Mouse (Mus musculus) myocyte (in vitro differentiated cells): ENCODE measurements around the gene Lpar3. TPM values are rescaled to one million over a fixed set of nuclear protein-coding genes. Genes with fewer than 3 reads are reported as not detected.

Experiments
- H3K27me3 ChIP-seq: one replicate; pipeline ENCODE4 v1.6.1; 2011; ENCODE audit not compliant: control insufficient read depth, insufficient read depth, insufficient read length
- H3K36me3 ChIP-seq: one replicate; pipeline ENCODE4 v1.6.1; 2011; ENCODE audit not compliant: control insufficient read depth, insufficient read depth
- H3K4me2 ChIP-seq: one replicate; pipeline ENCODE4 v1.6.1; 2011; ENCODE audit warnings: low read depth, control low read depth
- H3K4me3 ChIP-seq: one replicate; pipeline ENCODE4 v1.5.1; 2011; ENCODE audit warnings: mild to moderate bottlenecking, control low read depth, moderate library complexity
- H3K79me2 ChIP-seq: one replicate; pipeline ENCODE4 v1.6.1; 2011; ENCODE audit not compliant: control insufficient read depth, insufficient read depth
- H3ac ChIP-seq: one replicate; pipeline ENCODE4 v1.6.1; 2011; ENCODE audit not compliant: control insufficient read depth, insufficient read length
- CEBPB ChIP-seq: IDR thresholded peaks from 2 replicates; pipeline ENCODE4 v1.6.1; 2011; ENCODE audit warnings: mild to moderate bottlenecking, moderate library complexity; ENCODE audit not compliant: poor library complexity, insufficient read depth, severe bottlenecking
- E2F4 ChIP-seq: IDR thresholded peaks from one replicate; pipeline ENCODE4 v1.6.1; 2011; ENCODE audit warnings: mild to moderate bottlenecking, control low read depth, moderate library complexity; ENCODE audit not compliant: insufficient read depth
- MAX ChIP-seq: IDR thresholded peaks from one replicate; pipeline ENCODE4 v1.6.1; 2011; ENCODE audit warnings: low read depth, mild to moderate bottlenecking, control low read depth
- MYOD1 ChIP-seq, 3 experiments: IDR thresholded peaks; one replicate each; pipeline ENCODE4 v1.6.1; 2011; ENCODE audit warnings: control low read depth in 2 of 3, low read depth in 2 of 3, mild to moderate bottlenecking in 2 of 3, moderate library complexity in 1 of 3; ENCODE audit not compliant: insufficient read length in 2 of 3, control insufficient read depth in 1 of 3
- MYOG ChIP-seq, 3 experiments: IDR thresholded peaks; one replicate each; pipeline ENCODE4 v1.6.1; 2011; ENCODE audit warnings: control low read depth in 2 of 3, low read depth in 2 of 3, mild to moderate bottlenecking in 2 of 3; ENCODE audit not compliant: insufficient read length in 2 of 3, control insufficient read depth in 1 of 3, insufficient read depth in 1 of 3
- POLR2A ChIP-seq: IDR thresholded peaks from one replicate; pipeline ENCODE4 v1.6.1; 2011; ENCODE audit warnings: low read depth, mild to moderate bottlenecking, control low read depth, moderate library complexity; ENCODE audit not compliant: insufficient read length
- POLR2AphosphoS2 ChIP-seq: IDR thresholded peaks from one replicate; pipeline ENCODE4 v1.6.1; 2011; ENCODE audit warnings: low read depth, control low read depth; ENCODE audit not compliant: insufficient read length
- REST ChIP-seq: IDR thresholded peaks from one replicate; pipeline ENCODE4 v1.6.1; 2011; ENCODE audit warnings: mild to moderate bottlenecking, control low read depth, moderate library complexity; ENCODE audit not compliant: insufficient read depth, insufficient read length
- SRF ChIP-seq: IDR thresholded peaks from one replicate; pipeline ENCODE4 v1.6.1; 2011; ENCODE audit warnings: low read depth; ENCODE audit not compliant: control insufficient read depth, insufficient read length
- TCF12 ChIP-seq: IDR thresholded peaks from one replicate; pipeline ENCODE4 v1.6.1; 2011; ENCODE audit warnings: mild to moderate bottlenecking, control low read depth; ENCODE audit not compliant: poor library complexity, insufficient read depth, severe bottlenecking
- TCF3 ChIP-seq: IDR thresholded peaks from one replicate; pipeline ENCODE4 v1.6.1; 2011; ENCODE audit warnings: low read depth, control low read depth; ENCODE audit not compliant: insufficient read length
- USF1 ChIP-seq: IDR thresholded peaks from one replicate; pipeline ENCODE4 v1.6.1; 2011; ENCODE audit warnings: low read depth, mild to moderate bottlenecking, control low read depth, moderate library complexity
- polyA plus RNA-seq: library from polyadenylated mRNA; unstranded; fragments of >200 nt; fragmentation: generic; extraction: Trizol; gene quantifications from one replicate; pipeline ENCODE4 v1.2.1, GENCODE M21; 2012; ENCODE audit warnings: missing spikeins

The Lpar3 gene
- polyA plus RNA-seq, 1 experiment: 0.22 TPM

DNA sequence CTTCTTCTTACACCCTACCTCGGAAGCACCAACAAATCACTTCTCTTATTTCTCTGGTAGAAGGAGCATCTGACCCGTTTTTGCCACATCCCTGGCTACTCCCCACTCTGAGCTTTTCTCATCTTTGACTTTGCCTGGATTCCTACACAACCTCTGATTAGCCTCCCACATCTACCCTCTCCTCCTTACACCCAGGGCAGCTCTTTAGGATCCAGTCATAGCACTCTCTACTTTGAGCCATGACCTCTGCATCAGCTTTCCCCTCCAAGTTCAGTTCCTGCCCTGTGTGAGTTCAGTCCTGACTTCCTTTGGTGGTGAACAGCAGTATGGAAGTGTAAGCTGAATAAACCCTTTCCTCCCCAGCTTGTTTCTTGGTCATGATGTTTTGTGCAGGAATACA is 87.1 kb downstream of the Lpar3 start:
- Histone ChIP-seq H3ac (no peak overlapping the region), H3K27me3 (no peaks in the 10 kb centered on the region), H3K79me2 (no peaks in the 10 kb centered on the region), H3K4me2 (peak overlapping the region; percentile 74), H3K4me3 (no peak overlapping the region), H3K36me3 (no peaks in the 10 kb centered on the region)
- TF ChIP-seq TCF3 (no peak), MAX (no peak), CEBPB (no peak), TCF12 (no peak), USF1 (no peak), POLR2A (no peak), REST (no peak), SRF (no peak)

- Histone ChIP-seq H3K4me3 (no peak overlapping the region), H3K79me2 (no peaks in the 10 kb centered on the region), H3K27me3 (no peaks in the 10 kb centered on the region), H3ac (no peak overlapping the region), H3K4me2 (no peak overlapping the region), H3K36me3 (no peaks in the 10 kb centered on the region)
- TF ChIP-seq SRF (no peak), E2F4 (no peak), MAX (no peak), MYOG (IDR thresholded peaks at IDR 0.05; ENCODE audit: control insufficient read depth in 1 of 3, insufficient read depth in 1 of 3, insufficient read length in 2 of 3, low read depth in 2 of 3) (no peak), REST (no peak), TCF12 (no peak), USF1 (no peak), TCF3 (no peak)
These were observed 88.8 kb downstream of the Lpar3 start for GRCm38 (mm10) chr3:146309586-146309985.

GRCm38 (mm10) chr3:146311121-146311538 is 90.4 kb downstream of the Lpar3 start:
- peak overlapping the region; percentile 69 for H3K4me2 ChIP-seq
- TF ChIP-seq TCF3 (peak; percentile 54), E2F4 (no peak), POLR2AphosphoS2 (no peak), POLR2A (no peak), USF1 (no peak), MYOG (IDR thresholded peaks at IDR 0.05; ENCODE audit: control insufficient read depth in 1 of 3, insufficient read depth in 1 of 3, insufficient read length in 2 of 3, low read depth in 2 of 3) (peak; percentile 65 to 95 (median 72)), TCF12 (peak; percentile 76), REST (no peak), SRF (no peak), CEBPB (no peak), MYOD1 (IDR thresholded peaks at IDR 0.05; ENCODE audit: control insufficient read depth in 1 of 3, insufficient read length in 2 of 3, low read depth in 2 of 3) (peak; percentile 84 to 95 (median 93))
- H3K4me3 ChIP-seq: no peak overlapping the region
- H3K36me3 ChIP-seq: no peaks in the 10 kb centered on the region
- H3K27me3 ChIP-seq: no peaks in the 10 kb centered on the region
- no peak overlapping the region for H3ac ChIP-seq
- H3K79me2 ChIP-seq: no peaks in the 10 kb centered on the region

- no peaks in the 10 kb centered on the region for H3K36me3 ChIP-seq
- no peak for TF ChIP-seq CEBPB
- TF ChIP-seq POLR2A: no peak
- peak in 2 of 3 experiments; percentile 7 to 31 for TF ChIP-seq MYOD1 (IDR thresholded peaks at IDR 0.05; ENCODE audit: control insufficient read depth in 1 of 3, insufficient read length in 2 of 3, low read depth in 2 of 3)
- no peak overlapping the region for H3K4me2 ChIP-seq
- H3K4me3 ChIP-seq: no peak overlapping the region
- no peaks in the 10 kb centered on the region for H3K27me3 ChIP-seq
- H3ac ChIP-seq: no peak overlapping the region
- H3K79me2 ChIP-seq: no peaks in the 10 kb centered on the region
These were observed 94.7 kb downstream of the Lpar3 start for GRCm38 (mm10) chr3:146315414-146315813.

GRCm38 (mm10) chr3:146316293-146316692 is 95.5 kb downstream of the Lpar3 start:
- Histone ChIP-seq H3K4me2 (no peak overlapping the region), H3K27me3 (no peaks in the 10 kb centered on the region), H3ac (no peak overlapping the region), H3K36me3 (no peaks in the 10 kb centered on the region), H3K4me3 (no peak overlapping the region), H3K79me2 (no peaks in the 10 kb centered on the region)
- TF ChIP-seq TCF12 (no peak), SRF (no peak), REST (no peak), MAX (no peak), MYOD1 (IDR thresholded peaks at IDR 0.05; ENCODE audit: control insufficient read depth in 1 of 3, insufficient read length in 2 of 3, low read depth in 2 of 3) (no peak), CEBPB (no peak), E2F4 (no peak), MYOG (IDR thresholded peaks at IDR 0.05; ENCODE audit: control insufficient read depth in 1 of 3, insufficient read depth in 1 of 3, insufficient read length in 2 of 3, low read depth in 2 of 3) (no peak), TCF3 (no peak), USF1 (no peak), POLR2AphosphoS2 (no peak), POLR2A (no peak)
